Mouse (Mus musculus): ENCODE data around the gene Cutc.

Cutc gene

DNA sequence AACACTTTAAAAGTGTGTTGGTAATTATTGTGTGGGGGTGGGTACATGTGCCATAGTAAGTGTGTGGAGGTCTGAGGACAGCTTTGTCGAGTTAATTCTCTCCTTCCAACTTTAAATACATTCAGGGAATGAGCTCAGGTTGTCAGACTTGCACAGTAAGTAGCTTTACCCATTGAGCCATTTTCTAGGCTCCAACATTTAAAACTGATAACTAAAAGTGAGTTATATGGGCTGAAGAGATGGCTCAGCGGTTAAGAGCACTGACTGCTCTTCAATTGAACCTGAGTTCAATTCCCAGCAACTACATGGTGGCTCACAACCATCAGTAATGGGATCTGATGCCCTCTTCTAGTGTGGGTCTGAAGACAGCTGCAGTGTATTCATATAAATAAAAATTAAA lies 1.4 kb downstream of the Cutc start:
- no peak for DNase-seq

- DNase-seq: no peak
These were observed 2.1 kb downstream of the Cutc start for GRCm38 (mm10) chr19:43754872-43755271.

DNA sequence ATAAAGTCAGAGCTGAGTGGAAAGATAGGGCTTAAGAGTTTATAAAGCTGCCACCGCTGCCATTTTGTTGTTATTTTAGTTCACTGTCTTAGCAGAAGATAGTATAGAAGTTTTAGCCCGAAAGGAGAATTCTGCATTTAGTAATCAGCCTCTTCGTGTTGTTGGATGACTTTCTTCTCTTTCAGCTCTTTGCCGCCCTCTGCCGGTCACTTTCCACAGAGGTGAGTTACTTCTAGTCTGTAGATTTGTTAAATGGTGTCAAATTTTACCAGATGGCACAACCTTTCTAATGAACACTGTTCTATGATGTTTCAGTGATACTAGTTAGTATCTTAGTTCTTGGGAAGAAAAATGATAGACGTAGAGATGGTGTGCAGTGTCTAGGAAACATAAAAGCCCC lies 7.7 kb downstream of the Cutc start:
- peak; percentile 52 to 79 for DNase-seq

DNA sequence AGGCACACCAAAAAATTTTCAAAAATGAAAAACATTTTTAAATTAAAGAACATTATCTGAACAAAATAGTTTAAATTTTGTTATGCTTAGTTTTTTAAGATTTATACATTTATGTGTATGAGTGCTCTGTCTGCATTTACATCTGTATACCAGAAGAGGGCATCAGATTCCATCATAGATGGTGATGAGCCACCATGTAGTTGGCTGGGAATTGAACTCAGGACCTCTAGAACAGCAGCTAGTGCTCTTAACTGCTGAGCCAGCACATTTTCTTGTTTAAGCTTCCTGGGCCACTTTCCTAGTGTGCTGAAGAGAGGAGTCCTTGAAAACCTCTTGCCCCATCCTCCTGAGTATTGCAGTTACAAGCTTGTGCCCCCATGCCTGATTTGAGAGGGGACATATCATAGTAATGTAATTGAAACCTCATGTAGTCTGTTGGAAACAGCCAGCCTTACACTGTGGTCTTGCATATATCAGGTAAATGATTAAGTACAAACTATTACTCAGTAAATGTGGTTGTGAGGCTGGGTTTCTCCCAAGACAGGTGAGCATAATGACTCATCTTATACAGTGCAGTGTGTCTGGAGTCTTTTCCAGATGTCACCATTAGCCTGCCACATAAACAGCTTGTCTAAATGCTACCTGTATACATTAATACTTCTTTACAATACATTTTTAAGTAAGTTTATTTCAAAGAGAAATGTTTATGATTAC lies 8.9 kb downstream of the Cutc start:
- no peak for DNase-seq

GRCm38 (mm10) chr19:43762410-43762809 lies 9.6 kb downstream of the Cutc start:
- no peak for DNase-seq

DNA sequence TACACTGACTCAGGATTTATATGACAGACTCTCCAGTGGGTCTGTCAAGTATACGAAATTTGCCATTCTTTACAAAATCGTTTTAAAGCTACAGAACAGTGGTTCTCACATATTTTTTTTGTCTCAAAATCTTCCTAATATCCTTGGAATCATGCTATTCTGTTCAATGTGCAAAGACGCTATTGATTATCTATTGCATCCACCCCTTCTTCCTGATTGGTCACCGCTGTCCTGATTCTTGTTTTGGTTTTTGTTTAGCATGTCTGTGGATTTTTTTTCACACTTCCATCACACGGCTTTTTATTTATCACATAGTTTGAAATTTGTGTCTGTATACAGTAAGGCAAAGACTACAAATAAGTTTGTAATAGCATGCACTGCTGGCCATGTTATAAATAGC lies 13.7 kb downstream of the Cutc start:
- no peak for DNase-seq

DNA sequence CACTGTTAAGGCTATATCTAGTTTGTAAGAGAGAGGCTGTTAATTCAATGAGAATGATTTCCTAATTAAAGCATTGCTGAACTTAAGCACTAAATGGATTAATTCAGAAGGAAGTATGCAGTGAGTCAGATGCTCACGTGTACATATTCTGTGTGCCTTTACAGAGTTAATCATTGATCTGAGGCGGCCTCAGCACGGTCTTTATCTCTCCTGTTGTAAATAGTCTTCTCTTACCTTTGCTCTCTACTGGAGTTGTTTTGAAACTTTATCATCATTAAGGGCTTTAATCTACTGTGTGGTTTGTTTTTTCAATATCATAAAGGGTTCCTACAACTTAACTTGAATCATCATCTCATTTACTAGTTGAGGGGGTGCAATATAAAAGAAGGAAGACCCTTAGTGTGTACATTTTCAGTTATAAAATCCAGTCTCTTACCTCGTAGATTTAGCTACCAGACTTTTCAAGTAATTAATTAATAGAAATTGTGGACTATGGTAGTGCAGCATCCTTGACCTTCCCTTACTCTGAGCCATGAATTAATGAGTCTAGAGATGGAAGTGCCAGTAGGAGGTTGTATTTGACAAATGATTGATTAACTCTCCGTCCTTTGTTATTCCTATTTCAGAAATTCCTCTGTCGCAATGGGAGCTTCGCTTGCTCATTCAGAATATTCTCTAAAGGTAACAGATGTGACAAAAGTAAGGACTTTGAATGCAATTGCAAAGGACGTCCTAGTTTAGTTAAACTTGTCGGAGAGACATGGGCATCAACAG lies 14.9 kb downstream of the Cutc start:
- DNase-seq: no peak

DNA sequence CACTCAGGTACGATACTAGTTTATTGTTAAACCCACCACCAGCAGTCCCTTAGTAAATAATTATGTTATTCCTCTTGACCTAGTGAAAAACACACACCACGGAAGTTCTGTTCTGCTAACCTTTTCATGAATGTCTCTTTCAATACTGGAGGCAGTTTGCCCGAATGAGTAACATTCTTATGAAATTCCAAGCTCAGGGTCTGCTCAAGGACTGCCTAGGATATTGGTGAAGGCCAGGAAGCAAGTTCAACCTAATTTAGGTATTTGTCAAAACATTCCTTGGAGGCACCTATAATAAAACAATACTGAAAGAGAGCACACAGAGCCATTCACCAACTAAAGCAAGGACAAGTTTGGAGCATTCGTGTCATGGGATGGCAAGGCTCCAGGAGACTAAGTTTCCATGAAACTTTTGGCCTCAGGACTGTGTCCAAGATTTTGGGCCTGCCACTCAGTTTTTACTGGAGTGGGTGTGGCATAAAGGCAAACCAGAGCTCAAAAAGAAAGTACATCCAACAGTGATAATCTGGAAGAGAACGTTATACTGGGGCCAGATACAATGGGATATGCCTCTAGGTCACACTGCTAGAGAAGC lies 16.7 kb downstream of the Cutc start:
- no peak for DNase-seq

DNA sequence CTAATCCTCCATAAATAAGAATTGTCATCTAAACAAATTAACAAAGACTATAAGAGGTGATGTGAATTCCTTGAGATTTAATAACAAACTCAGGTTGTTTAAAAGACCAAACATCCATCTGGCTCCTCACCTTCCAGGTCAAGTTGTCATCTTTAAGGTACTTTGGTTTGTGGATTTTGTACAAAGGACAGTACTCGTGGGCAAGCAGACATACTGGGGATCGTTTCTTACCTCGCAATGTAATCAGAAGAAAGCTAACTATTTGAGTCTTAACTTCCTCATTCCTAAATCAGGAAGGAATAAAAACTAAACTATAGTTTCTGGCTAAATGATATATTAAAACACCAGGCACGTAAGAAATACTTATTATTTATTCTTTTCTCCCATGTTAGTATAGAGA lies 17.8 kb downstream of the Cutc start:
- DNase-seq: no peak

DNA sequence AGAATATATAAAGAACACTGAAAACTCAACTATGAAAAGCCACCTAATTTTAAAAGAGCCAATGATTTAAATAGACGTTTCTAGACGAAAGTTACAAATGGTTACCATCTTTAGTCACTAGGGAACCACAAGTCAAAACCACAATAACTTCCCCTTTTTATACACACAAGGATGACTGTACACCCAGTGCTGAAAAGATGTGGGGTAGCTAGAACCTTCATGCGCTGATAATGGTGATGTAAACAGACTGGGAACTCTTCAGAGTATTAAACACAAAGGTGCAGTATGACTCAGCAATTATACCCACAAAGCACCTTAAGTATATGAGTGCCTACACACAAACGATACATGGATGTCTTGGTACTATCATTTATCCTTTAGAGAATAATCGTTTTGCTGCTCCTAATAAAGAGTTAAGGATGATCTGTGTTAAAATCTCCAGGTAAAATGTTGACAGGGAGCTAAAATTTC lies 18.7 kb downstream of the Cutc start:
- no peak for DNase-seq

DNA sequence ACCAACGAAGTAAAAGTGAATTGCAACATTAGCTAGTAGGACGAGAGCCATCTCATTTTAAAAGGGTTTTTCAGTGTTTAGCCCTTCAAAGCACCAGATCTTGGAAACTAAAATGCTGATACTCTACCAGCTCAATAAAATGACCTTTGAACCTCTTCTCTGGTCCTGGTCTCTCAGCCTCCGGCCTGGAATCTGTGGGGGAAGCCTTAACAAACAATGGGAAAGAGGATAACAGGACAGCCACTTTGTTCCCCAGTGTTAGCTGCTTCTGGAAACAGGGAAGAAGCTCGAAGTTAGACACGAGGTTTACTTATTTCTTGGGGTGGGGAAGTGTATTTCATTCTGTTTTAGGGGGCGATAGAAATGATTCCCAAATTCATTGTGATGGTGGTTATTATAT lies 19.5 kb downstream of the Cutc start:
- no peak for DNase-seq

- DNase-seq: no peak
These were observed 22.6 kb downstream of the Cutc start for GRCm38 (mm10) chr19:43775433-43775832.

DNA sequence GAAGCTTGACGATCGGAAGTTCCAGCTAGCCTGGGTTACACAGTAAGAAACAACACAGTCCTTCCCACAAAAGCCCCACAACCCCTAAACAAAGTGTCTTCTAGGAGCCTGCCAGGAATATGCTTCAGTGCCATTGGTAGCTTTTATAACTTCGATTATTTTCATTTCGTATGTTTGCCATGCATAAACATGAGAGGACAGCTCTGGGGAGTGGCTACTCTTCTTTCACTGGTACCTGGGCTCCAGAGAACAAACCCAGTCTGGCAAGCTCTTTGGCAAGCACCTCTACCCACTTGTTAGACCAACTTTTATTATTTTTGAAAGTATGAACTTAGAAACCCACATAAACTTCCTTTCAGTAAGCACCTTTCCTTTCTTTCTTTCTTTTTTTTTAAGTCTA lies 23.8 kb downstream of the Cutc start:
- no peak for DNase-seq

DNA sequence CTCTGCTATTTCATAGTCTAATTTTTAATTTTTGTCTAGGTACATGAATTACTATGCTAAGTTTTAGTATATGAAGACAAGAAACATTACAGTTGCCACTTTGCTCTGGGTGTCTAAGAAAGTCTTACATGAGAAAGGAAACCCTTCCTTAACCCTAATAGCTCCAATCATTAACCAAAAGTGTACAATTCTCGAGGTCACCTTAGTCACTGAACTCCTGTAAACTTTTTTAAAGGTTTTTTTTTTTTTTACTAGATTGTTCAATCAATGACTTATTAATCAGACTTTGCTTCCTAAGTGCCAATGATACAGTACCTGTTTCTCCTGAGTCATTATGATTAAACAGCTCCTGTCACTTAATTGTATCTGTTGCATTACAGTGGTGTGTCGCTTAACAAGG lies 24.5 kb downstream of the Cutc start:
- no peak for DNase-seq

DNA sequence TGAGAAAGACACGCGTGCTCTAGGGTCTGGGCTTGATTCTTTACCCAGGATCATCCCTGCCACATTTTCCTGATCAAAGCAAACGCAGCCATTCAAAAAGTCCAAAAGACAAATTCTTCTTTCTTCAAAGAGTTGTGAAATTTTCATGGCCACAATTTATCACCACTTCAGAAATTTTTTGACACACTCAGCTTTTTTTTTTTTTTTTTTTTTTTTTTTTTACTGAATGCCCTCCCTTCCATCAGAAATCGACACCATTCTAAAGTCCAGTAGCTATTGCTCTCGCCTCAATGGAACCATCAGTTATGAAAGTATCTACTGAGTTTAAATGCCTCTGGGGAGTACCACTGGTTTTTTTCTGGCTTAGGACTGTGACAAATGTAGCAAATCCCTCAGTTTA lies 27.6 kb downstream of the Cutc start:
- DNase-seq: no peak

- no peak for DNase-seq
These were observed 29.2 kb downstream of the Cutc start, which contains the start of gene Abcc2 for GRCm38 (mm10) chr19:43781980-43782379. TSS of gene Abcc2 (plus strand) at chr19:43782192.

GRCm38 (mm10) chr19:43784761-43785160 lies 32.0 kb downstream of the Cutc start:
- DNase-seq: no peak

DNA sequence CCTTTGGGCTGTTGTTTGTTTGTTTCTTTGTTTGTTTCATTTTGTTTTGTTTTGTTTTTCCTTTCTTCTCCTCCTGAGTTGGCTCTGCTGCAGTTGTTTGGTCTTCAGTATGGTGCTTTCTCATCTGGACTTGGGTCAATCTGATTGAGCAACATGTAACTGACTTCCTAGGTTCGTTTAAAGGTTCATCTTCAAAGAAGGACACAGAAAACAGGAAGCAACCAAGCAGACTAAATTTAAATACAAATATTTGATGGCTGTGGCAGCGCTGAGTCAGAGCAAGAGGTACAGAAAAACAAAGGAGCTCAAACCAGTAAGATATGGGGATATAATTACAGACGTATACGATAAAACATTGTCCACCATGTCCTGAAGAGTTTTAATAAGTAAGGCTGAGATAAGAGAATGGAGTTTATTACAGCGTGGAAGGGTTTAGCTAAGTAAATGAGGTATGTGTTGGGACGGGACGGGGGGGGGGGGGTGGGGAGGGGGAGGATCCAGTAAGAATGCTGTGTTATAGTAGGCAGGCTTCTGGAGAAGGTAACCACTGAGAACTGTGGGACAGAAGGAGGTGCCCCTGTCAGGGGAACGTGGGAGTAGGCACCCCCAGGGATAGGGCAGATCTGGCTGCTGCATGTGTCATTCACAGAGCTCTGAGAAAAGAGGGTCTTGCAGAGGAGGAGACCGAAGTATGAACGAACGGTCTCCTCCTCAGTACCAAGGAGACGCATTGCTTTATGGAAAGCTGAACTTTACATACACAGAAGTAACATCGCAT lies 33.6 kb downstream of the Cutc start:
- no peak for DNase-seq

DNA sequence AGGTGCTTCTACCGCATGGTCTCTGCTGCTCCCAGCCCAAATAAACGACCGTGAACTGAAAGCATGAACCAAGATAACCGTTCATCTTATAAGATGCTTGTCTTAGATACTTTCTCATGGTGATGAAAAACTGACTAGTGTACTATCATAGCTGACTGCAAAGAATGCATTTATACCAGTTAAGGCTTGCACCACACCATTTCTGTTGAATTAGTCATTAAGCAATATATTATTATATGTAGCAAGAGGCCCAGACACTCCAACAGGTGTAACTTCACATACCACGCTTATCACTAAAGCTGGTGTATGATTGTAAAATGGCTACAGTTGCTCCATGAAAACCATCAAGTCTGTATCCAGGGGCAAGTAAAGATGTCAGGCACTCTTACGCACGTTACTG lies 37.0 kb downstream of the Cutc start:
- no peak for DNase-seq

GRCm38 (mm10) chr19:43792537-43792936 lies 39.7 kb downstream of the Cutc start:
- DNase-seq: no peak

DNA sequence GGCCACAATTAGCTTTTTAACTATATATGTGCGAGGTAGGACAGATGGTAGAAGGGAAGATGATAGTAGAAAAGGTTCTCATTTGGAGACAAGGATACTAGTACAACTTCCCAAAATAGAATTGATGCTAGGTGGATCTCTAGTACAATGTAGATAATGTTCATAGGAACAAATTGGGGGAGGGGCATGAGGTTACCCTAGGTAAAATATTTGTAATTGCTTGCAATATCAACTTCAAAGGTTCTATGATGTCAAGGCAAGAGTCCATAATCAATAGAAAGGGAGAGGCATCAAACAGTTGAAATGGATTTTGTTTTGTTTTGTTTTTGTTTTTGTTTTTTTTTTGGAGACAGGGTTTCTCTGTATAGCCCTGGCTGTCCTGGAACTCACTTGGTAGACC lies 41.2 kb downstream of the Cutc start:
- no peak for DNase-seq

- DNase-seq: no peak
These were observed 42.7 kb downstream of the Cutc start for GRCm38 (mm10) chr19:43795511-43795910.

- no peak for DNase-seq
These were observed 44.4 kb downstream of the Cutc start for GRCm38 (mm10) chr19:43797216-43797615.
